ENCODE assay signal across 9 mouse cellular contexts in the genomic region with DNA sequence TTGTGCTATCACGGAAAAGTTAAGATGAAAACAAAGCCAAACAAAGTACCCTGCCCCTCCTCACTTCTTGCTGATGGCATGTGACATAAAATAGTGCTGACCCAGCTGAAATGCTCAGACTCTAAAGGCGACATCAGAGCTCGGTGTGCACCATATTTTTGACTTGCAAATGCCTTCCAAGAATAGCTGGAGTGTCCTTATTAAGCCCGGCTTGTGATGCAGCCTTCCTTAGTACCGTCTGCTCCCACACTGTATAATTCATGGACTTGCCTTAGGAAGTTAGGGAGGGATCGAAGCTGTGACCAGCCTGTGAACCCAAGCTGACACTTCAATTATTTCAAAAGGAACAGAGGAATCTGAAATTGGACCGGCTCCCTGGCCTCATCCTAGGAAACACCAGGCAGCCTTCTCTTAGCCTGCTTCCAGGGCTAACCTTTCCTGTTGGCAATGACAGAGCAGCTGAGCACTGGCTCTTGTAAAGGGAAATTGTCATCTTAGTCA.
DNase-seq lines count a peak whose midpoint lies in the region; ATAC-seq lines count a peak whose summit lies in the region.
"Had no signal": no experiment of that assay in that cellular context is flagged by ENCODE, and none has a peak within 500 bp of the region (broad histone marks: within the 10 kb centered on the region; RNA-seq: fewer than 3 reads in every experiment).

No protein-coding gene starts in this region.

- H3K4me3 ChIP-seq in liver, embryonic 12.5 days = no peak overlapping the region

- WGBS in liver, embryonic 12.5 days (ENCODE audit: insufficient replicate concordance) = 60% methylated on average over 7 of the region's 7 CpGs

- no peak for DNase-seq in cerebellum, postnatal 4 days (ENCODE audit: low spot score in 2 of 2)
- peak; percentile 52 for DNase-seq in layer of hippocampus, adult 9-11 months
- no peak for DNase-seq in layer of hippocampus, adult 9-10 months (ENCODE audit: low spot score)
- DNase-seq in cerebellum, postnatal 10 days = peak; percentile 59 to 76
- DNase-seq in left cerebral cortex, postnatal 36 days (ENCODE audit: low spot score in 2 of 2) = peak; percentile 45 to 56
- no peak for DNase-seq in spleen, postnatal 4 days (ENCODE audit: low spot score in 2 of 2)

- H3K36me3 ChIP-seq in liver, embryonic 12.5 days = no peaks in the 10 kb centered on the region

- H3K9me3 ChIP-seq in liver, embryonic 12.5 days (replicated peaks) = no peaks in the 10 kb centered on the region

- intact Hi-C loops in left cerebral cortex, postnatal 36 days (cut with DNase I) = no loop called here

- H3K4me1 ChIP-seq in liver, embryonic 12.5 days = no peaks in the 10 kb centered on the region

- peak; percentile 75 for ATAC-seq in cerebellum, adult (ENCODE audit: insufficient number of reproducible peaks, low FRiP score, low TSS enrichment)
- ATAC-seq in liver, embryonic 12.5 days = no peak

- H3K27me3 ChIP-seq in liver, embryonic 12.5 days (replicated peaks) = 0 out of 2 replicates have a peak, but pooled peaks cover 6% of the 10 kb centered on the region

- no peak overlapping the region for H3K27ac ChIP-seq in liver, embryonic 12.5 days
- H3K27ac ChIP-seq: liver, embryonic 14.5 days had no signal

- no peak overlapping the region for H3K9ac ChIP-seq in liver, embryonic 12.5 days
- H3K9ac ChIP-seq: liver, embryonic 14.5 days had no signal

- no peak overlapping the region for H3K4me2 ChIP-seq in liver, embryonic 12.5 days

Comparison
In these comparisons a context has a peak if more than half of its experiments do, and no peak if none do; other contexts are left out.
1. DNase-seq: peak in layer of hippocampus, adult 9-11 months (single experiment), cerebellum, postnatal 10 days (2 of 2) and left cerebral cortex, postnatal 36 days (2 of 2); none in cerebellum, postnatal 4 days (0 of 2), layer of hippocampus, adult 9-10 months (single experiment) and spleen, postnatal 4 days (0 of 2).